Mouse (Mus musculus) kidney, adult 8-10 months (tissue): ENCODE measurements at regions not wholly inside any gene's neighbourhood (a gene's known extent, or its start where the extent isn't known, plus 50 kb on each side); places are given as distances from the start of the nearest gene placed in this dataset.

Source experiments
- DNase-seq, 2 experiments: peaks; one replicate each; pipeline ENCODE4 v3.0.0; 2022

DNA sequence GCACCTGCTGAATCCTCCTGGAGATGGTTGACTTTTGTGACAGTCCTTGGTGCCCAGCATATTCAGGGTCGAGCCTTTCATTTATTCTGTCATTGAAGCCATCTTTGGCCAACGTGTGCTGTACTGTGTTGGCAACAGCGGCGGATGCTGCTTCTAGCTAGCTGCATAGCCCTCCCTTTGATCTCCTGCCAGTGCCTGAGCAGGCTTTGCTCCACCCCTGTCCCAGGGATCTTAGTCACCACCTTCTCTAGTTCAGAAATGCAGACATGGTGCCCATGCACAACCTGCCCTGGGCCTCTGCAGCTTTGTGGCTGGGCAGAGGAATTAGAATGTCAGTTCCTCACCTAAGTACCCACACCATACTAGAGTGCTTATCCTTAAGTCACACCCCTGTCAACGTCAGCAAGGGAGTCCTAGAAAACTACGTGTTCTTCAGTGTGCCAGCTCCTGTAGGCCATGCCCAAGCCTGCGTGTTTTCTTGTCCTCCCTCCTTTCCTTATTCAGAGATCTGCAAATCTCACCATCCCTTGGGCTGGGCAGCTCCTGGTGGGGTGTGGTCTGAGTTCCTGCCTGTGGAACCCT, 151.9 kb downstream of the Zfp706 start:
- DNase-seq = peak in 1 of 2 experiments; percentile 31

DNA sequence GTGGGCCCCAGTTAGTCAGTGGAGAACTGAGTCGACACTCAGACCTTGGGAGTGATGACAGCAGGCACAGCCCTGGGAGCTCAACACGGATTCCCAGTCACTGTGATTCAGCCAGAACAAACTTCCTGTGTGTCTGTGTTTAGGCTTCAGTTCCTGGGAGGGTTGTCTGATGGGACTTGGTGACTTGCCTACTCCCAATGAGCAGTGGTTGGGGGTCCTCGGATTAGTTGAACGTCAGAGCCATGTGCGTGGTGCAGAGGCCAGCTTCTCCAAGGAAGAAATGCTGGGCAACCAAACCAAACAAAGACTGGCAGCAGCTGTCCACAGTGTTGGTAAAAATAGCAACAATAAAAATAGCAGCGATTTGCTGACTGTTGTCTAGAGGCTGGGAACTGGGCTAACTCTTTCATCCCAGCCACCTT, 152.7 kb downstream of the Zfp706 start:
- no peak for DNase-seq

DNA sequence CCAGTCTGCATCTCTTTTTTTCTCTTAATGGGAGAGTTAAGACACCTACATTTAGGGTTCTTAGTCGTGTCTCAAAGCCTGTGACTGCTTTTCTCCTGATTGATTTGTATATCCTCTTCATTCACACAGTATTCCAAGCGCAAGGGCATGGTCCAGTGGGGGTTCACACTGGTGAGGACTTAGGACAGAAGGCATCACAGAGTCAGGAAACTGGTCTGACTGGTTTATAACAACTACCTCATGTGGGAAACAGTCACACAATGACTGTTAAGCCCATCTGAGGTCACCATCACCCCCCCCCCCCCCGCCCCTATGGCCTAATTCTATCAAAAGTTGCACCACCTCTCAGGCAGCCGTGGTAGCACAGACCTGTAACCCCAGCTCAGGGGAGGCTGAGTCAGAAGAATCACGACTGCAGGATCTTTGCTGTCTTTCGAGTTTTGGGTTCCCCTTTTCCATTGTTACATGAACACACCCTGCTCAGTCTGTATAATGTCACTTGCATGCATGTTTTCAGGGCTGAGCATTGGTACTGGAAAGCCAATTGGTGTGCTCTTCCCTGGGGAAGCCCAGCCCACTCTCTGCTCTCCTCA, 155.2 kb downstream of the Zfp706 start:
- DNase-seq = no peak

DNA sequence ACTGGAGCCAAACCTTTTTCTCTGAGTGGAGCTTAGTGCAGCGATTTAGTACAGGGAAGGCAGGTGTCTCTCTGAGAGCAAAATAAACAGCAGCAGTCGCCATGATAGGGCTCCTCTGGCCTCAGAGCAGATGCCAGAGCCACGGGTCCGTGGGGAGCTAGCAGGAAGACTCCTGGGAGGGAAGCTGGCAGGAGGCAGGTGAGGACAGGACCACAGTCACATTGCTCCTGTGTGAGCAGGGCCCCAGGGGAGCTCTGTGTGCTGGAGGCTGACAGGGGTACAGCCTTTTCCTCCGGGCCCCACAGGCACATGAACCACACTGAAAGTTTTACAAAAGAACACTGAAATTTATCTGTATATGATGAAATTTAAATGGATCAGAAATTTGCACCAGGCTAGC, 159.3 kb downstream of the Zfp706 start:
- no peak for DNase-seq

DNA sequence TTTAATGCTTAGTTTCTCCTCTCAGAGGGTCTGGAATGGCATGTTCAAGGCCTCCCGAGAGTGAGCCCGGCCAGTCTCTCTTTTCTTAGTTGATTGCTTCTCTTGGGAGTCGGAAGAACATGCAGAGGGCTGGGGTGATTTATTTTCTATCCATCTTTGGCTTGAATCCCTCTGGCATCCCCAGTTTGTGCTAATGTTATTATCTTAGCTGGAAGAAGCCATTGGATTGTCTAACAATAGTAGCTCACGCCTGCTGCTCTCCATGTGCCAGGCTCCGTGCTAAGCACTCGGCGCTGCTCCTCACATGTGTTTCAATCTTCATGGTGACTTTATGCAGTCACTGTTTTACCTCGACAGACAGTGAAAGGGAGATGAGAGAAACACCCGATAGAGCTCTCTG, 160.8 kb downstream of the Zfp706 start:
- no peak for DNase-seq
